Comparison of ENCODE assay signal across 7 mouse cellular contexts in the genomic region with DNA sequence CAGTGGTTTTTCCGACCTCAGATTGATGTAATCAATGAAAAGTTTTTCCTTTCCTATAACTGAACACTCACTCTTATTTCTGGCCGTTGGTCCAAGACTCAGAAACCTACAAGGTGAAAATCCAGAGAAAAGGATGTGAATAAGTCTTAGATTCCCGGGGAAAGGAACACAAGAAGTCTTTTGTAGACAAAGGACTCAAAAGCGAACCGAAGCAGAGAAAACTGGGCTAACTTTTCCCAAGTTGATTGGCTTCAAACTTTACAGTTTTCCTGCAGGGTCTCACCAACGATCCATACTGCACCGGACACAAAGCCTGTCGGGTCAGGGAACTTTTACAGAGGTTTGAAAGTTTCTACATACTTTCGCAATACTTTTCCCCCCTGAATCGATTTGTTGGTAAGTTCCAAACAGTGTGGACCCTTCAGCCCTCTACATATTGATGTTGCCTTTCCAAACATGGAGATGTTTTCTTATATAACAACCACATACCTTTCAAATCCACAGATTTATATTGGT. TPM values are rescaled to one million over a fixed set of nuclear protein-coding genes. Genes with fewer than 3 reads are reported as not detected.
DNase-seq lines count a peak whose midpoint lies in the region; ATAC-seq and TF ChIP-seq lines count a peak whose summit lies in the region.

Gene Grb10, minus strand, starts transcription at position 214 of the 516 bp plus-strand sequence.

- DNase-seq in CH12.LX (ENCODE audit: extremely low read depth), result no peak
- peak; percentile 26 for DNase-seq in NIH3T3 (ENCODE audit: low read depth)
- DNase-seq in forebrain, embryonic 14.5 days (ENCODE audit: low spot score), result no peak
- DNase-seq in hindbrain, embryonic 10.5 days (ENCODE audit: low spot score), result peak; percentile 15
- DNase-seq in liver, embryonic 13.5 days, result no peak
- DNase-seq in kidney, postnatal 10 days, result no peak

- no peak for ATAC-seq in forebrain, embryonic 14.5 days
- ATAC-seq in liver, embryonic 13.5 days (ENCODE audit: low read depth), result no peak
- no peak for ATAC-seq in activated CD4-positive, CD25-positive, alpha-beta regulatory T cell, adult 4 months

- no peaks in the 10 kb centered on the region for H3K27me3 ChIP-seq in CH12.LX (replicated peaks)
- peaks cover 54% of the 10 kb centered on the region for H3K27me3 ChIP-seq in forebrain, embryonic 14.5 days (replicated peaks; ENCODE audit: control insufficient read depth, insufficient read depth, low read length)
- peaks cover 100% of the 10 kb centered on the region for H3K27me3 ChIP-seq in hindbrain, embryonic 10.5 days (ENCODE audit: insufficient read depth, poor library complexity, severe bottlenecking)
- H3K27me3 ChIP-seq in liver, embryonic 13.5 days, result peaks cover 96% of the 10 kb centered on the region

- no peak within 1 kb of the TSS for H3K9ac ChIP-seq in CH12.LX (ENCODE audit: insufficient read depth, low read depth)
- H3K9ac ChIP-seq in forebrain, embryonic 14.5 days (ENCODE audit: low read length), result peak within 1 kb of the TSS; percentile 72
- peak within 1 kb of the TSS; percentile 65 for H3K9ac ChIP-seq in liver, embryonic 13.5 days

- H3K4me1 ChIP-seq in CH12.LX (ENCODE audit: control insufficient read depth in 1 of 2, insufficient read depth in 2 of 2), result peaks cover 5 to 23% of the 10 kb centered on the region in 2 experiments
- H3K4me1 ChIP-seq in forebrain, embryonic 14.5 days (ENCODE audit: control insufficient read depth, insufficient read depth, low read length), result no peaks in the 10 kb centered on the region
- H3K4me1 ChIP-seq in hindbrain, embryonic 10.5 days (replicated peaks), result no peaks in the 10 kb centered on the region; the same call in 1 of the 2 replicates
- H3K4me1 ChIP-seq in liver, embryonic 13.5 days (replicated peaks), result peaks cover 12% of the 10 kb centered on the region

- no peak for TF ChIP-seq RAD21 in CH12.LX (IDR thresholded peaks at IDR 0.05; ENCODE audit: low read depth, low read length)

- no peaks in the 10 kb centered on the region for H3K79me2 ChIP-seq in CH12.LX (replicated peaks; ENCODE audit: control insufficient read depth, extremely low read depth, insufficient read depth, poor library complexity, severe bottlenecking)

- dilution Hi-C loops in CH12.LX (cut with MboI; ENCODE audit: extremely low pct_ligation_motif_present, extremely low pct_unique_long_range_greater_than_20kb, low sequenced_read_pairs), result no loop called here

- in situ Hi-C loops in CH12.LX (cut with MboI; ENCODE audit: low pct_ligation_motif_present, low pct_unique_long_range_greater_than_20kb, low sequenced_read_pairs), result no loop called here

- H3K27ac ChIP-seq in CH12.LX (ENCODE audit: insufficient read depth, low read depth), result no peak within 1 kb of the TSS
- H3K27ac ChIP-seq in forebrain, embryonic 14.5 days (ENCODE audit: low read depth, low read length), result peak within 1 kb of the TSS; percentile 52
- peak within 1 kb of the TSS; percentile 97 for H3K27ac ChIP-seq in hindbrain, embryonic 10.5 days
- peak within 1 kb of the TSS; percentile 47 for H3K27ac ChIP-seq in liver, embryonic 13.5 days

- no peak for TF ChIP-seq POLR2A in CH12.LX (IDR thresholded peaks at IDR 0.05; ENCODE audit: low read depth, low read length)

- H3K36me3 ChIP-seq in CH12.LX (replicated peaks in 1 of 2; ENCODE audit: control insufficient read depth in 1 of 2, insufficient read depth in 1 of 2, low read length in 1 of 2), result no peaks in the 10 kb centered on the region
- no peaks in the 10 kb centered on the region for H3K36me3 ChIP-seq in forebrain, embryonic 14.5 days (ENCODE audit: control insufficient read depth, insufficient read depth, low read length)
- H3K36me3 ChIP-seq in hindbrain, embryonic 10.5 days, result no peaks in the 10 kb centered on the region
- no peaks in the 10 kb centered on the region for H3K36me3 ChIP-seq in liver, embryonic 13.5 days

- no peak for TF ChIP-seq EP300 in CH12.LX (IDR thresholded peaks at IDR 0.05; ENCODE audit: low read length)

- H3K4me3 ChIP-seq in CH12.LX (replicated peaks in 1 of 3; ENCODE audit: low read depth in 2 of 3, low read length in 2 of 3, poor library complexity in 1 of 3), result no peak within 1 kb of the TSS
- peak within 1 kb of the TSS; percentile 50 for H3K4me3 ChIP-seq in forebrain, embryonic 14.5 days (ENCODE audit: low read depth, low read length)
- peak within 1 kb of the TSS; percentile 72 for H3K4me3 ChIP-seq in hindbrain, embryonic 10.5 days
- peak within 1 kb of the TSS; percentile 74 for H3K4me3 ChIP-seq in liver, embryonic 13.5 days (replicated peaks)

- no peak within 1 kb of the TSS for H3K4me2 ChIP-seq in CH12.LX (ENCODE audit: insufficient read depth, low read depth, poor library complexity, severe bottlenecking)
- peak within 1 kb of the TSS; percentile 51 for H3K4me2 ChIP-seq in forebrain, embryonic 14.5 days (ENCODE audit: low read length)
- peak within 1 kb of the TSS; percentile 81 for H3K4me2 ChIP-seq in liver, embryonic 13.5 days

- TF ChIP-seq CTCF in CH12.LX (conservative IDR thresholded peaks at IDR 0.05 in 1 of 2, IDR thresholded peaks at IDR 0.05 in 1 of 2; ENCODE audit: low read depth in 2 of 2, low read length in 2 of 2), result no peak

- peaks cover 22% of the 10 kb centered on the region for H3K9me3 ChIP-seq in CH12.LX (replicated peaks; ENCODE audit: low read length)
- no peaks in the 10 kb centered on the region for H3K9me3 ChIP-seq in forebrain, embryonic 14.5 days (replicated peaks; ENCODE audit: control insufficient read depth, low read length)
- no peaks in the 10 kb centered on the region for H3K9me3 ChIP-seq in hindbrain, embryonic 10.5 days
- H3K9me3 ChIP-seq in liver, embryonic 13.5 days (replicated peaks), result no peaks in the 10 kb centered on the region

- WGBS in forebrain, embryonic 14.5 days, result 19% methylated on average over 10 of the region's 10 CpGs
- WGBS in hindbrain, embryonic 10.5 days, result 26% methylated on average over 10 of the region's 10 CpGs
- WGBS in liver, embryonic 13.5 days (ENCODE audit: insufficient replicate concordance), result 46% methylated on average over 10 of the region's 10 CpGs

TF ChIP-seq in CH12.LX, 34 proteins besides CTCF, POLR2A, EP300 and RAD21:
- TF ChIP-seq CHD2 (IDR thresholded peaks at IDR 0.05; ENCODE audit: low read length) (no peak), ZMIZ1 (IDR thresholded peaks at IDR 0.05; ENCODE audit: low read depth, low read length) (no peak), MAX (IDR thresholded peaks at IDR 0.05; ENCODE audit: low read length) (no peak), NELFE (IDR thresholded peaks at IDR 0.05; ENCODE audit: low read depth, low read length) (no peak), GABPA (IDR thresholded peaks at IDR 0.05; ENCODE audit: insufficient replicate concordance, low read depth, low read length) (no peak), MEF2A (IDR thresholded peaks at IDR 0.05; ENCODE audit: borderline replicate concordance, low read depth, low read length) (no peak), ZNF384 (IDR thresholded peaks at IDR 0.05; ENCODE audit: low read depth, low read length) (no peak), MXI1 (IDR thresholded peaks at IDR 0.05; ENCODE audit: low read depth, low read length) (no peak), E2F4 (IDR thresholded peaks at IDR 0.05; ENCODE audit: insufficient replicate concordance, low read depth, low read length) (no peak), USF1 (IDR thresholded peaks at IDR 0.05; ENCODE audit: low read depth, low read length) (no peak), SMC3 (IDR thresholded peaks at IDR 0.05; ENCODE audit: low read depth, low read length) (no peak), CHD1 (IDR thresholded peaks at IDR 0.05; ENCODE audit: low read depth, low read length) (no peak), HCFC1 (IDR thresholded peaks at IDR 0.05; ENCODE audit: low read depth, low read length) (no peak), BHLHE40 (IDR thresholded peaks at IDR 0.05; ENCODE audit: low read depth, low read length) (no peak), ELF1 (IDR thresholded peaks at IDR 0.05; ENCODE audit: low read depth, low read length) (no peak), MAZ (IDR thresholded peaks at IDR 0.05; ENCODE audit: low read depth, low read length) (no peak), USF2 (conservative IDR thresholded peaks at IDR 0.05; ENCODE audit: low read depth, low read length) (no peak), SIN3A (IDR thresholded peaks at IDR 0.05; ENCODE audit: low read length) (no peak), TBP (conservative IDR thresholded peaks at IDR 0.05; ENCODE audit: low read depth, low read length) (no peak)

RNA-seq across cellular contexts. Expression of gene Grb10, which starts in this region (rescaled TPM):
- total RNA-seq in CH12.LX (2012; rRNA removed) (142 and 189 TPM in 2 replicates), CH12.LX (2014; rRNA removed) (114 and 137 TPM in 2 replicates)
- polyA plus RNA-seq in CH12.LX (2012; ENCODE audit: insufficient read length, low read depth), result 32.2 and 38.4 TPM in 2 replicates
- 59.7 and 66.2 TPM in 2 replicates for polyA plus RNA-seq in forebrain, embryonic 14.5 days (2014; fragmentation: Nextera tagmentation; extraction: Ambion mirVana)
- polyA plus RNA-seq in hindbrain, embryonic 10.5 days (2016; fragmentation: Nextera tagmentation; extraction: Ambion mirVana), result 410 and 548 TPM in 2 replicates
- 115 and 156 TPM in 2 replicates for polyA plus RNA-seq in liver, embryonic 13.5 days (2015; fragmentation: Nextera tagmentation; extraction: Ambion mirVana)
- not detected for polyA plus RNA-seq in activated CD4-positive, CD25-positive, alpha-beta regulatory T cell, adult 4 months (2017; shearing (Covaris generic))

Comparison
In these comparisons a context has a peak if more than half of its experiments do, and no peak if none do; other contexts are left out.
1. RNA of gene Grb10 (polyA plus RNA-seq): 410 to 548 TPM in hindbrain, embryonic 10.5 days, 115 to 156 TPM in liver, embryonic 13.5 days, 59.7 to 66.2 TPM in forebrain, embryonic 14.5 days and 32.2 to 38.4 TPM in CH12.LX; not detected in activated CD4-positive, CD25-positive, alpha-beta regulatory T cell, adult 4 months; every median in the first group is over 10 times any median in the second.
2. DNase-seq: peak in NIH3T3 (single experiment) and hindbrain, embryonic 10.5 days (single experiment); none in CH12.LX (single experiment), forebrain, embryonic 14.5 days (single experiment), liver, embryonic 13.5 days (single experiment) and kidney, postnatal 10 days (single experiment).
3. H3K4me3 ChIP-seq: peak in forebrain, embryonic 14.5 days (single experiment), hindbrain, embryonic 10.5 days (single experiment) and liver, embryonic 13.5 days (single experiment); none in CH12.LX (0 of 3).